In genomic region chr4:155848434-155849095, GRCm38 (mm10) we compare ENCODE assay signal across 8 mouse cellular contexts. TPM values are rescaled to one million over a fixed set of nuclear protein-coding genes. Genes with fewer than 3 reads are reported as not detected.
A peak's percentile ranks its signal among the peaks of the same experiment; 100 is the strongest.
DNase-seq lines count a peak whose midpoint lies in the region; ATAC-seq lines count a peak whose summit lies in the region.

No protein-coding gene starts in this region.

- H3K27me3 ChIP-seq in lung, embryonic 15.5 days = no peaks in the 10 kb centered on the region
- H3K27me3 ChIP-seq in embryonic facial prominence, embryonic 15.5 days = no peaks in the 10 kb centered on the region
- no peaks in the 10 kb centered on the region for H3K27me3 ChIP-seq in midbrain, embryonic 12.5 days

- H3K4me3 ChIP-seq in lung, embryonic 15.5 days = peak overlapping the region; percentile 93
- peak overlapping the region; percentile 84 for H3K4me3 ChIP-seq in embryonic facial prominence, embryonic 15.5 days (replicated peaks)
- H3K4me3 ChIP-seq in midbrain, embryonic 12.5 days = peak overlapping the region; percentile 85

- peaks cover 32% of the 10 kb centered on the region for H3K4me1 ChIP-seq in lung, embryonic 15.5 days
- H3K4me1 ChIP-seq in embryonic facial prominence, embryonic 15.5 days = peaks cover 32% of the 10 kb centered on the region
- H3K4me1 ChIP-seq in midbrain, embryonic 12.5 days = peaks cover 31% of the 10 kb centered on the region

- no peak overlapping the region for H3K27ac ChIP-seq in lung, embryonic 15.5 days
- no peak overlapping the region for H3K27ac ChIP-seq in embryonic facial prominence, embryonic 15.5 days (replicated peaks)
- H3K27ac ChIP-seq in midbrain, embryonic 12.5 days (replicated peaks) = no peak overlapping the region

- peak overlapping the region; percentile 83 for H3K9ac ChIP-seq in lung, embryonic 15.5 days
- H3K9ac ChIP-seq in embryonic facial prominence, embryonic 15.5 days = peak overlapping the region; percentile 84; the same call in 1 of the 2 replicates
- H3K9ac ChIP-seq in midbrain, embryonic 12.5 days (replicated peaks) = peak overlapping the region; percentile 90

- no peaks in the 10 kb centered on the region for H3K36me3 ChIP-seq in lung, embryonic 15.5 days
- peaks cover 10% of the 10 kb centered on the region for H3K36me3 ChIP-seq in embryonic facial prominence, embryonic 15.5 days
- H3K36me3 ChIP-seq in midbrain, embryonic 12.5 days = peaks cover 12% of the 10 kb centered on the region; the same call in 1 of the 2 replicates

- ATAC-seq in lung, embryonic 15.5 days (ENCODE audit: borderline replicate concordance, extremely low read depth, low FRiP score, low TSS enrichment) = no peak
- ATAC-seq in embryonic facial prominence, embryonic 15.5 days (ENCODE audit: insufficient number of reproducible peaks, low FRiP score, low TSS enrichment, low read depth) = no peak
- no peak for ATAC-seq in midbrain, embryonic 12.5 days (ENCODE audit: low FRiP score, low read depth)

- no peak for DNase-seq in lung, adult 18-20 months
- peak; percentile 83 for DNase-seq in kidney, adult 11 months
- no peak for DNase-seq in right cerebral cortex, adult 18-20 months
- DNase-seq in thymus, postnatal 25 days = no peak
- no peak for DNase-seq in left cerebral cortex, adult 9 months (ENCODE audit: low spot score in 2 of 2)

- 57% methylated on average over 7 of the region's 7 CpGs for WGBS in lung, embryonic 15.5 days
- 58% methylated on average over 7 of the region's 7 CpGs for WGBS in embryonic facial prominence, embryonic 15.5 days
- 59% methylated on average over 7 of the region's 7 CpGs for WGBS in midbrain, embryonic 12.5 days

- peak overlapping the region; percentile 96 for H3K4me2 ChIP-seq in lung, embryonic 15.5 days
- peak overlapping the region; percentile 93 for H3K4me2 ChIP-seq in embryonic facial prominence, embryonic 15.5 days (replicated peaks)
- H3K4me2 ChIP-seq in midbrain, embryonic 12.5 days (replicated peaks) = peak overlapping the region; percentile 96

- H3K9me3 ChIP-seq in lung, embryonic 15.5 days = no peaks in the 10 kb centered on the region
- H3K9me3 ChIP-seq in embryonic facial prominence, embryonic 15.5 days (replicated peaks) = no peaks in the 10 kb centered on the region
- no peaks in the 10 kb centered on the region for H3K9me3 ChIP-seq in midbrain, embryonic 12.5 days

RNA-seq across cellular contexts. Expression of gene Dvl1, which starts 1.4 kb away (rescaled TPM):
- polyA plus RNA-seq in lung, embryonic 15.5 days (2015; fragmentation: Nextera tagmentation; extraction: Ambion mirVana) = 14.0 and 14.7 TPM in 2 replicates
- 10.0 and 12.2 TPM in 2 replicates for polyA plus RNA-seq in embryonic facial prominence, embryonic 15.5 days (2015; fragmentation: Nextera tagmentation; extraction: Ambion mirVana)
- 8.4 and 9.8 TPM in 2 replicates for polyA plus RNA-seq in midbrain, embryonic 12.5 days (2016; fragmentation: Nextera tagmentation; extraction: Ambion mirVana)

RNA-seq across cellular contexts. Expression of gene Mxra8, which starts 9.1 kb away (rescaled TPM):
- 194 and 223 TPM in 2 replicates for polyA plus RNA-seq in lung, embryonic 15.5 days (2015; fragmentation: Nextera tagmentation; extraction: Ambion mirVana)
- polyA plus RNA-seq in embryonic facial prominence, embryonic 15.5 days (2015; fragmentation: Nextera tagmentation; extraction: Ambion mirVana) = 137 and 141 TPM in 2 replicates
- polyA plus RNA-seq in midbrain, embryonic 12.5 days (2016; fragmentation: Nextera tagmentation; extraction: Ambion mirVana) = 31.9 and 36.0 TPM in 2 replicates

RNA-seq across cellular contexts. Expression of gene Tas1r3, which starts 14.6 kb away (rescaled TPM):
- polyA plus RNA-seq in lung, embryonic 15.5 days (2015; fragmentation: Nextera tagmentation; extraction: Ambion mirVana) = 0.34 and 0.36 TPM in 2 replicates
- 0.48 and 0.56 TPM in 2 replicates for polyA plus RNA-seq in embryonic facial prominence, embryonic 15.5 days (2015; fragmentation: Nextera tagmentation; extraction: Ambion mirVana)
- polyA plus RNA-seq in midbrain, embryonic 12.5 days (2016; fragmentation: Nextera tagmentation; extraction: Ambion mirVana) = 0.51 and 0.57 TPM in 2 replicates

RNA-seq across cellular contexts. Expression of gene Aurkaip1, which starts 17.5 kb away (rescaled TPM):
- 143 and 146 TPM in 2 replicates for polyA plus RNA-seq in lung, embryonic 15.5 days (2015; fragmentation: Nextera tagmentation; extraction: Ambion mirVana)
- polyA plus RNA-seq in embryonic facial prominence, embryonic 15.5 days (2015; fragmentation: Nextera tagmentation; extraction: Ambion mirVana) = 142 TPM in 2 replicates
- 130 and 136 TPM in 2 replicates for polyA plus RNA-seq in midbrain, embryonic 12.5 days (2016; fragmentation: Nextera tagmentation; extraction: Ambion mirVana)

RNA-seq across cellular contexts. Expression of gene Cptp, which starts 20.7 kb away (rescaled TPM):
- polyA plus RNA-seq in lung, embryonic 15.5 days (2015; fragmentation: Nextera tagmentation; extraction: Ambion mirVana) = 14.5 and 15.2 TPM in 2 replicates
- 18.0 and 20.1 TPM in 2 replicates for polyA plus RNA-seq in embryonic facial prominence, embryonic 15.5 days (2015; fragmentation: Nextera tagmentation; extraction: Ambion mirVana)
- 21.7 and 23.5 TPM in 2 replicates for polyA plus RNA-seq in midbrain, embryonic 12.5 days (2016; fragmentation: Nextera tagmentation; extraction: Ambion mirVana)
